Mouse (Mus musculus) midbrain, postnatal 0 days (tissue): ENCODE measurements at regions not wholly inside any gene's neighbourhood (a gene's known extent, or its start where the extent isn't known, plus 50 kb on each side); places are given as distances from the start of the nearest gene placed in this dataset.
A peak's percentile ranks its signal among the peaks of the same experiment; 100 is the strongest.

Source experiments
- ATAC-seq: fragments of 200-750 bp; cut with Nextera tagmentation; 2 replicates; pipeline ENCODE4 v1.8.0; 2017; ENCODE audit warnings: moderate number of reproducible peaks, mild to moderate bottlenecking, moderate TSS enrichment, moderate library complexity; ENCODE audit not compliant: low FRiP score
- DNase-seq: peaks from one replicate; pipeline ENCODE4 v3.0.0-alpha.2; 2015; ENCODE audit warnings: low spot score
- H3K27ac ChIP-seq: fragments of 300-500 bp; sonication (generic); 2 replicates; pipeline ENCODE4 v1.5.1; 2014; ENCODE audit warnings: low read depth, mild to moderate bottlenecking, low read length, mixed read lengths
- H3K27me3 ChIP-seq: fragments of 300-500 bp; sonication (generic); 2 replicates; pipeline ENCODE4 v1.6.1; 2014; ENCODE audit warnings: low read length, control low read depth, mixed read lengths; ENCODE audit not compliant: insufficient read depth
- H3K36me3 ChIP-seq: fragments of 300-500 bp; sonication (generic); 2 replicates; pipeline ENCODE4 v1.6.1; 2014; ENCODE audit warnings: low read length, control low read depth, mixed read lengths; ENCODE audit not compliant: insufficient read depth
- H3K4me1 ChIP-seq: fragments of 300-500 bp; sonication (generic); 2 replicates; pipeline ENCODE4 v1.6.1; 2014; ENCODE audit warnings: mild to moderate bottlenecking, control low read depth, antibody characterized with exemption, low read length, mixed read lengths; ENCODE audit not compliant: insufficient read depth
- H3K4me2 ChIP-seq: fragments of 300-500 bp; sonication (generic); 2 replicates; pipeline ENCODE4 v1.6.1; 2014; ENCODE audit warnings: low read depth, mild to moderate bottlenecking, low read length, mixed read lengths; ENCODE audit not compliant: poor library complexity, severe bottlenecking
- H3K4me3 ChIP-seq: fragments of 300-500 bp; sonication (generic); 2 replicates; pipeline ENCODE4 v1.5.1; 2014; ENCODE audit warnings: low read depth, mild to moderate bottlenecking, low read length, moderate library complexity
- H3K9ac ChIP-seq: fragments of 300-500 bp; sonication (generic); replicated peaks from 2 replicates; pipeline ENCODE4 v1.6.1; 2014; ENCODE audit warnings: mild to moderate bottlenecking, low read length, moderate library complexity, mixed read lengths; ENCODE audit not compliant: poor library complexity, severe bottlenecking
- H3K9me3 ChIP-seq: fragments of 300-500 bp; sonication (generic); 2 replicates; pipeline ENCODE4 v1.6.1; 2016; ENCODE audit warnings: low read length, control low read depth
- CTCF ChIP-seq: IDR thresholded peaks from 2 replicates; pipeline ENCODE4 v1.5.1; 2016; ENCODE audit warnings: antibody characterized with exemption, mild to moderate bottlenecking
- WGBS: fragments of 180-500 bp; shearing (Covaris S2); extraction: QIAGEN DNeasy Blood & Tissue Kit; methylation state at CpG from one replicate; pipeline ENCODE4 v1.1.7; 2014; 5-methylcytosine and 5-hydroxymethylcytosine counted together

- ATAC-seq (no peak), DNase-seq (peak; percentile 35)
- Histone ChIP-seq H3K9me3 (no peaks in the 10 kb centered on the region), H3K4me1 (no peaks in the 10 kb centered on the region), H3K9ac (no peak overlapping the region), H3K27ac (no peak overlapping the region), H3K4me2 (no peak overlapping the region), H3K27me3 (no peaks in the 10 kb centered on the region), H3K4me3 (no peak overlapping the region), H3K36me3 (no peaks in the 10 kb centered on the region)
- TF ChIP-seq CTCF = no peak
- 62% methylated on average over 6 of the region's 6 CpGs for WGBS
Measured at GRCm38 (mm10) chr12:93416381-93416780, 1567.4 kb upstream of the Sel1l start.

DNA sequence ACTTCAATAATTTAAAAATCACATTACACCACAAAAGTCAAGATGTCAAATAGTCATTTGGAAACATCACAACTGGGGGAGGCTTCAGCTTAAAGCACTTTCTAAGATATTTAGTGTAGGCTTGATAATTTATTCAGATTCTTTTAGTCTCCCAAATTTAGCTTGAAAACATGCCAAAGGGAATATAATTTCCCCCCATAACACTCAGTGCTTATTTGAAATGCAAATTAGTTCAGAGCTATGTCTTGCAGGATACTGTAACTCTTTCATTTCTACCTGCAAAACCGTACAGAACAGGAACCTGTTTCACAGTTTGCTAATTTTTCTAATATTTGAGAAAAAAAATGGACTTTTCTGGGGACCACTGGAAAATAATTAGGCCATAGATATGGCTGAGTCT lies 1566.8 kb upstream of the Sel1l start:
- DNase-seq (no peak), ATAC-seq (no peak)
- no peak overlapping the region for H3K9ac ChIP-seq
- TF ChIP-seq CTCF = no peak
- no peaks in the 10 kb centered on the region for H3K27me3 ChIP-seq
- no peaks in the 10 kb centered on the region for H3K36me3 ChIP-seq
- H3K4me2 ChIP-seq = no peak overlapping the region
- no peaks in the 10 kb centered on the region for H3K9me3 ChIP-seq
- H3K27ac ChIP-seq = no peak overlapping the region
- H3K4me1 ChIP-seq = no peaks in the 10 kb centered on the region
- H3K4me3 ChIP-seq = no peak overlapping the region
- WGBS = 43% methylated on average over 1 of the region's 1 CpGs

- no peak for TF ChIP-seq CTCF
- Histone ChIP-seq H3K36me3 (no peaks in the 10 kb centered on the region), H3K4me2 (no peak overlapping the region), H3K27ac (no peak overlapping the region), H3K4me1 (no peaks in the 10 kb centered on the region), H3K27me3 (no peaks in the 10 kb centered on the region), H3K9me3 (no peaks in the 10 kb centered on the region), H3K4me3 (no peak overlapping the region), H3K9ac (no peak overlapping the region)
- WGBS = 45% methylated on average over 2 of the region's 2 CpGs
- ATAC-seq = no peak
- DNase-seq = no peak
Measured at GRCm38 (mm10) chr12:93385578-93385977, 1536.6 kb upstream of the Sel1l start.

DNA sequence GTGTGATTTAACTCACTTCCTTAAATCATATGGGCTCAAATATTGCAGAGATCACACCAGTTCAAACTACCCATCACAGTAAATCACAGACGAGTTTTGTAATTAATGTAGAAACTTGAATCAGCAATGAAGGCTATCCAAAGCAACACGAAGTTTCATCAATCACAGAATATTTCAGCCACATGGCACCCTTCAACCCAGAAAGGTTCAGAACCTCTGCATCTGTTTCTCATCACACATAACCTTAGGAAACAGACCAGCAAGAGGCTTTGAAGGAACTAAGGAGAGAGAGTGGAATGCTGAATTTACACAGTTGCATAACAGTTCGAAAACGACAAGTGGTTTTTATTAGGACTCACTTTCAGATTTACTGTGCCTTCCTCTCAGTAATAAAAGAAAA lies 1494.0 kb upstream of the Sel1l start:
- ATAC-seq = no peak
- Histone ChIP-seq H3K9ac (no peak overlapping the region), H3K9me3 (no peaks in the 10 kb centered on the region), H3K4me2 (no peak overlapping the region), H3K27me3 (no peaks in the 10 kb centered on the region), H3K36me3 (no peaks in the 10 kb centered on the region), H3K4me3 (no peak overlapping the region), H3K27ac (no peak overlapping the region), H3K4me1 (no peaks in the 10 kb centered on the region)
- no peak for TF ChIP-seq CTCF
- WGBS = 88% methylated on average over 4 of the region's 4 CpGs
- no peak for DNase-seq

- H3K36me3 ChIP-seq = no peaks in the 10 kb centered on the region
- H3K4me1 ChIP-seq = no peaks in the 10 kb centered on the region
- WGBS = 87% methylated on average over 4 of the region's 4 CpGs
- H3K4me2 ChIP-seq = no peak overlapping the region
- H3K9ac ChIP-seq = no peak overlapping the region
- H3K27ac ChIP-seq = no peak overlapping the region
- DNase-seq (no peak), ATAC-seq (no peak)
- H3K9me3 ChIP-seq = no peaks in the 10 kb centered on the region
- TF ChIP-seq CTCF = no peak
- no peaks in the 10 kb centered on the region for H3K27me3 ChIP-seq
- H3K4me3 ChIP-seq = no peak overlapping the region
Measured at GRCm38 (mm10) chr12:93342525-93342924, 1493.6 kb upstream of the Sel1l start.

DNA sequence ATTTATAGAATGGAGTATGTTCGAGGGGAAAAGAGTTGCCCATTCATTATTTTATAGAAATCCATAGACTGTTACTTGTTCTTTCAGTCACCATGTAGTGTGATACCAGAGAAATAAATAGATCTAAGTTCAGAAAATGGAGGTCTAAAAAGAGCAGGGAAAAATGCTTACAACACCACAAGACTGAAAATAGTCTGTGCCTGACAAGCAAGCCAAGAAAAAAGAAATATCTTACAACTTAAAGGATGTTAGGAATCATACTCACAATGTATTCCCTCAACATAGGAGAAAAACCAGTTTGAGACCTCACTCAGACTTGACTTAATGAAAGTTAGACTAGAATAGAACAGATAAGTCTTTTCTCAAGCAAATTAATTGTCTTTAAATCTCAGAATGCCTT lies 1486.6 kb upstream of the Sel1l start:
- no peaks in the 10 kb centered on the region for H3K27me3 ChIP-seq
- H3K4me2 ChIP-seq = no peak overlapping the region
- no peaks in the 10 kb centered on the region for H3K36me3 ChIP-seq
- TF ChIP-seq CTCF = no peak
- H3K9ac ChIP-seq = no peak overlapping the region
- no peak overlapping the region for H3K27ac ChIP-seq
- no peak overlapping the region for H3K4me3 ChIP-seq
- no peaks in the 10 kb centered on the region for H3K4me1 ChIP-seq
- ATAC-seq = no peak
- 90% methylated on average over 1 of the region's 1 CpGs for WGBS
- DNase-seq = no peak
- H3K9me3 ChIP-seq = no peaks in the 10 kb centered on the region

- ATAC-seq (no peak), DNase-seq (no peak)
- Histone ChIP-seq H3K27ac (no peak overlapping the region), H3K4me2 (no peak overlapping the region), H3K4me3 (no peak overlapping the region), H3K9me3 (no peaks in the 10 kb centered on the region), H3K9ac (no peak overlapping the region), H3K4me1 (no peaks in the 10 kb centered on the region), H3K36me3 (no peaks in the 10 kb centered on the region), H3K27me3 (no peaks in the 10 kb centered on the region)
- TF ChIP-seq CTCF = no peak
Measured at GRCm38 (mm10) chr12:93312214-93312613, 1463.3 kb upstream of the Sel1l start.
